Mouse (Mus musculus): ENCODE results near the gene Cbr2.

Gene Cbr2

DNA sequence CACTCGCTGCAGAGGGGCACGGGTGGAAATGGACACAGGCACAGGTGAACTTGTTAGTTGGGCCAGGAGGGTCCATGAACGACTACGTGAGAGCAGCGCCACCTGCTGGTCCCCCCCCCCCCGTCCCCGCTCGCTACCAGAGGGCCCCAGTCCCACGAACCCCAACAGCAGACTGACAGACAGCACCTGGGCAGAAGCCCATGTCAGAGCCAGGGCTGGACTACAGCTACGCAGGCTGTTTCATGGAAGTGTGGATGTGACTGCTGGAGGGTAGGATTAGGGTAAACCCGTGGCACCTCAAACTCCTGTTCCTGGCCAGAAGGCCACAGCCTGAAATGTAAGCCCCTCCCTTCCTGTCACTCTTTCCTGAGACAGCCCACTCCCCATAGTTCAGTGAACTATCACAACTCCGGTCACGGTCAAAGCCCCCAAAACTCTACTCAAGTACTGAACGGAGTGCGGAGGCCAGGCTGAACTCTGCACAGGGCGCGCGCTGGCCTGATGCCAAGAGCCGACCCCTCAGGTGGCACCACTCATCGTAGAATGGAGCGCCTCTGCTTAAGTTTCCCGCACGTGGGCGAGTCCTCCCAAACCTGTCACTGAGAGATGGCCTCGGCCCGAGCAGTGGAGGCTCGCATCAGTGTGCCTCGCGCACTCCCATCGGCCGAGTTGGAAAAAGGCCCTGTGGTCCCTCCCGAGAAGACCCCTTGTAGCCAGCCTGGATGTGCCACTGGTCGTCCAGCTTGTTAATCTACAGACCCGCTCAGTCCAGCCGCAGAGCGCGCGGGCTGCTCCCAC lies 18.9 kb downstream of the Cbr2 start:
- ATAC-seq (ENCODE audit: insufficient number of reproducible peaks, low FRiP score, low TSS enrichment): no peak

DNA sequence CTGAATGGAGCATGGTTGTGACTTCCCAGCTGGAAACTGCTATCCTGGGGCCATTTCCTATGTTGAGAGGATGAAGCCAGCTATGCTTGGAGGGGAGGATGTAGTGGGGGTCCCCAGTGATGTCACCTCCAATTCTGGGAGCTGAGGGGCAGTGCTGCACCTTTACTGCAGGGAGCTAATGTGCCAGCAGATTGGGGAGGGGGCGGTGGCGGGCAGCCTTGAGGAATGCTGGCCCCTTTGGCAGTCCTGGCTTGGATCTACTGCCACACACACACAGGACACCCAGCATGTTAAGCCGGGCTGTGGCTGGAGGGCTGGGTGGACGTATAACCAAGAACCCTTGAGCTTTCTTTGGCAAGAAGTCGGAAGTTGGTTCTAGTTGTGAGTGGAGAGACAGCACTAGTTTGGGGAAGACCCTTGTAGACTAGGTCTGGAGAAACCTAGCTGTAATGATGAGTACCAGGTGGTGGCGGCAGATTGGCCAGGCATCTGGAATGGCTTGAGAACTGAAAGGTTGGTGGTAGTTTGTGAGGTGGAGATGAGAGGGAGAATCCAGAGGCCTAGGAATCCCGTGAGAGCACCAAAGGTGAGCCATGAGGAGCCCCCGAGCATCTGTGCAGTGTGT lies 19.8 kb downstream of the Cbr2 start:
- ATAC-seq (ENCODE audit: insufficient number of reproducible peaks, low FRiP score, low TSS enrichment): no peak

DNA sequence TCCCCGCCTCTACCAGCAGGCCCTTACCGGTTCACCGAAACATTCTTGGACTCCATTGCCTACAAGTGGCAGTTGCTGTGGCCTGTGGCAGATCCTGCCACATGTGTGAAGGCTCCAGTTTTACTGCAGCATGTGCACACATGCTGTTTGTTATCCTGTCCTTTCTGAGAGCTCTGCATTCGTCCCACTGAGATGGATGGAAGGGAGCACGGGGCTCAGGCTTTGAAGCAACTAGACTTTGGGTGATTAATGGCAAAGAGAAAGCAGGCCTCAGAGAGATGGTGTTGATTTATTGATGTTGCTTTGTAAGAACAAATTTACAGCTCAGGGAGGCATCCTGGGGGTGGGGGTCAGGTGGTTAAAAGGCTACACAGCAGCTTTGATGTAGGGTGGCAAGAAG lies 21.2 kb downstream of the Cbr2 start:
- ATAC-seq (ENCODE audit: insufficient number of reproducible peaks, low FRiP score, low TSS enrichment): no peak

DNA sequence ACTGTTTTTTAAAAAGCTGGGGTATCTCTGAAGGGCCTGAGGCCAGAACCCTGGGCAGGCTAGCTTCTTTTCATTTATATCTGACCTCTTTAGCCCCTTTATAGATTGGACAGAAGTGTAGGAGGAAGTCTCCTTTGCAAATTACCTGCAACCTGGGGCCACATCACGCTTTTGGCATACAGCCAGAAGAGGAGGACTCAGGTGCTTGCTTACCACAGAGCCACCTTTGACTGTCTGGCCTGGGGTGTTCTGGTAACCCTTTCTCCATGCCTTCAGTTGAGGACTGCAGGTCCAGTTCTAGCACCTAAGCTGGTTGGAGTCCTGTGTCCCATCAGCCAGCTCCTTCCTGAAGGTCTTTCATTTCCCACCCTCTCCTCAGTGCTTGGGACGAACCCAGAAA lies 22.4 kb downstream of the Cbr2 start:
- no peak for ATAC-seq (ENCODE audit: insufficient number of reproducible peaks, low FRiP score, low TSS enrichment)

DNA sequence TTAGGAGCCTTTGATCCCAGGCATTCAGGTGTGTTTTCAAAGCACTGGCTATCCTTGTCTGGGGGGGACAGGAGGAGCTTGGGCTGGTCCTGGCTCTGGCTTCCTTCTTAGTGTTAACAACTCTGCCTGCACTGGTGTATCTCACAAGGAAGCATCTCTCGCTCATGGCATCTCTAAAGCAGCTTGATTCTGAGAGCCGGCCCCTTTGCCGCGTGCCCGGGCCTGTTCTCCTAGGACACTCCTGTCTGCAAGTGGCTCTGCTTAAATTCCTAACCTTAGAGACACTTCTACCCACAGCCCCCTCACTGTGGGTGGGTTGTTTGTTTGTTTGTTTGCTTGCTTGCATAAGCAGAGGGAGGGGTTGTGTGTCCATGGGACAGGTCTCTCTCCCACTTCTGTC lies 23.9 kb downstream of the Cbr2 start:
- ATAC-seq (ENCODE audit: insufficient number of reproducible peaks, low FRiP score, low TSS enrichment): no peak

DNA sequence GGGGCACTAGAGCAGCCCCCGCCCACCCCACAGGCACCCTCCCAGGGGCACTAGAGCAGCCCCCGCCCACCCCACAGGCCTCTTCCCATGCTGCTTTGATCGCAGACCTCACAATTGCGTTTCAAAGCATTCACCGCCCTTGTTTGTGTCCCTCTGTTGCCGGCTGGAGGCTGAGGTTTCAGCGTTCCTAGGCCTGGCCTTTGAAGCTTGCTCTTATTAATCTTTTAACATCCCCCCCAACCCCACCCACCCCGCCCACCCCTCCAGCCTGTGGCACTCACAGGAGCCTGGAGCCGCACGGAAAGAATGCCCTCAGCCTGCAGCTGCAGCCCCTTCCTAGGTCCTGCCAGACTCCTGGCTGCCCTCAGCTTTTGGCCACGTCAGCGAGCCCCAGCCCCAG lies 24.7 kb downstream of the Cbr2 start:
- no peak for ATAC-seq (ENCODE audit: insufficient number of reproducible peaks, low FRiP score, low TSS enrichment)

DNA sequence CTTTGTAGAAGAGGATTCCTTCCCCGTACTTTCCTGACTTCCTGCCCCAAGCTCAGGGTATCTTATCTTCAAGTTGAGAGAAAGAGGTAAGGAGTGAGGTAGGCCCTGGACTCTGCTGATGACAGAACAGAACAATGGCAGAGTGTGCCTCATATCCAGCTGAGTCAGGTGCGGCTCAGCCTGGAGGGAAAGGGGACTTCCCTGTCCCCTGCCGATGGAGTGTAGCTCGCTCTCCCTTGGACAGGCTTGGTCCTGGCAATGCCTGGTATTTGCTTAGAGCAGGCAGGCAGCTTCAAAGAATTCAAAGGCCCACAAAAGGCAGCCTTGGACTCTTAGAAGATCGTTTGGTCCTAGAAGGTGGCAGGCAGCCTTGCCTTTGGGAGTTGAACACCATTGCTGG lies 25.8 kb downstream of the Cbr2 start:
- ATAC-seq (ENCODE audit: insufficient number of reproducible peaks, low FRiP score, low TSS enrichment): no peak

DNA sequence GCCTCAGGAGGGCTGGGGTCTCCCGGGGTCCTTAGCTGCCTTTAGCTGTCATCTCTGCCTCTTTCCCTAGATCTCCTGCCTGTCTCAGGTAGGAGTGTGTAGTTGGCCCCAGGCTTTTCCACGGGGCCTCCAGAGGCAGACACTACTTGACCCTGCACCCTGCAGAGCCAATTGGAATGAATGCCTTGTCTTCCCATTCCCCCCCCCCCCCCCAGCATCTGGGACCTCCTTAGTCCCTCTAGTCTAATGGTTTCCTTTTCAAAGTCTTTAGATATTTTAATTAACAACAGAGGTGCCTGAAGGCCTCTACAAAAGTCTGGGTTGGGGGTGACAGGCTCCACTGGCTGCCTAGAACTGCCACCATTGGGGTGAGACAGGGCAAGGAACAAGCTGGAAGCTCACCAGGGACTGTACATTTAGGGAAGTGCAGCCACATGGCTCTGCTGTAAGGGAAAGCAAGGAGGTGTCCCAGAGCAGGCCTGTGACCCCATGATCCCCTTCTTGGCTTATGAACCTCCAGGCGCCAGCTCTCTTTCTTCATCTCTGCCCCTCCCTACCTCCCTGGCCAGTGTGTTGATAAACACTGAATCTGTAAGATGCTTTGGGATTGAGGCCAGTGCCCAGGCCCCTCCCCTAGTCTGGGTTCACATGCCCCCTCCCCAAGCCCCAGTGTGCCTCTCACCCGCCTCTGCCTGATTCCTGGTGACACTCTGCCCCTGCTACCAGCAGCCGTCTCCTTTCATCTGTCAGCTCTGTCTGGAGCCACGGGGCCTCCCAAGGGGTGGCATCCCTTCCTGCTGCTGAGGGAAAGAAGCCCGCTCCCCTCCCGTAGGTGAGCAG lies 27.2 kb downstream of the Cbr2 start:
- no peak for ATAC-seq (ENCODE audit: insufficient number of reproducible peaks, low FRiP score, low TSS enrichment)

DNA sequence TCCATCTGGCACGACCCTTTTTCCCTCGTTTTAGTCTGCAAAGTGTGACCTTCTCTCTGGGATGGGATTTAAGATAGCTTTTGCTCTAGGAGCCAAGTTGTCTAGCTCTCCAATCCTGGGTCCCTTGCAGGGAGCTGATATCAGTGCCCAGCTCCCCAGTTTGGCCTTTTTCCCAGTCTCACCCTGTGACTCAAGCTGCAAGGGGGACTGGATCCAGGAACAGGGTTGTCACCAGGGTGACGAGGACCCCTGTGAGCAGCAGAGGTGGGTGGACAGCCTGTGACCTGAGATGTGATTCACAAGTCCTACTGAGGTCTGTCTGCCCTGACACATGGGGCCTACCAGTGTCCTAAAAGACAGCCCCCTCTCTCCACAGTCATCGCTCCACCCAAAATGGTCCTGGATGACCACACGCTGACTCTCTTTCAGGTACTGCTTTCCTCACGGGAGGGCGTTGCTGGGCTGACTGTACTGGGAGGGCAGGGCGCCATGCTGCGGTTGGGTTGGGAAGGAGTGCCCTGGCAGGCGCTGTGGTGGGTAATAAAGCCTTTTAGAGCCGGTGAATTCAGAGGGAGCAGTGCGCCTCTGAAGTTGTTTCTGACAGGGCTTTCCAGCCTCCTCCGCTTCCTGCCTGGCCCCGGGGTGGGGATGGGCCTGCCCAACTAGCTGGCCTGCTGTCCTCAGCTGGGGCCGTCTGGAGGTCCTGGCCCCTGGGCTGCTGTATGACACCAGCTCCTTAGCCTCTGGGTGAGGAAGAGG lies 28.0 kb downstream of the Cbr2 start:
- no peak for ATAC-seq (ENCODE audit: insufficient number of reproducible peaks, low FRiP score, low TSS enrichment)

DNA sequence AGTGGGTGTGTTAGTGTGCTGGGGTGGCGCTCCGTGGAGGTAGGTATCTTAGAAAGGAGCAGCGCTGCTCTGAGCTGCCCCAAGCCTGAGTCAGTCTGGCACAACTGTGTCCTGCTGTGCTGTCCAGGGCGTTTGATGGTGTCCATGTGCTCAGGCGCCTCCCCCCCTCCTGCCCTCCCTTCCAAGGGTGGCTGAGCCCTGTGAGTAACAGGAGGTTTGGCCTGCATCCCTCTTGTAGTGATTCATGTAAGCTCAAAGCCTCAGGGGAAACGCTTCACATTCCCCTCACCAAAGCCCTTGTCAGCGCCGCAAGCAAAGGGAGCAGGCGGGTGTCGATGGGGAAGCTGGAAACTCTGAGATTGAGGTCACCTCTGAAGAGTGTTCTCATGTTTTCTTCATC lies 34.2 kb downstream of the Cbr2 start:
- no peak for ATAC-seq (ENCODE audit: insufficient number of reproducible peaks, low FRiP score, low TSS enrichment)

DNA sequence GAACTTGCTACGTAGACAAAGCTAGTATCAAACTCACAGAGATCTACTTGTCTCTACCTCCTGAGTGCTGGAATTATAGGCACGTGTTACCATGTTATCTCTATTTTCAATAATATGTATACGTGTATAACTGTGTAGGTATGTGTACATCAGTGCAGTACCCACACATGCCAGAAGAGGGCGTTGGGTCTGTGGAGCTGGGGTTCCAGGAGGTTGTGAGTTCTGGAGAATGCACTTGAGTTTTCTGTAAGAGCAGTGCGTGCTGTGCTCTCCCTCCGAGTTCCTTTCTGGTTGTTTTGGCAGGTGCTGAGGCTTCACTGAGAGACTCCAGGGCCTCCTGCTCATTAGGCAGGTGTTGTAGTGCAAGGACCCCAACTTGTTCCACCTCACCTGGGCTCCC lies 35.3 kb downstream of the Cbr2 start:
- no peak for ATAC-seq (ENCODE audit: insufficient number of reproducible peaks, low FRiP score, low TSS enrichment)

DNA sequence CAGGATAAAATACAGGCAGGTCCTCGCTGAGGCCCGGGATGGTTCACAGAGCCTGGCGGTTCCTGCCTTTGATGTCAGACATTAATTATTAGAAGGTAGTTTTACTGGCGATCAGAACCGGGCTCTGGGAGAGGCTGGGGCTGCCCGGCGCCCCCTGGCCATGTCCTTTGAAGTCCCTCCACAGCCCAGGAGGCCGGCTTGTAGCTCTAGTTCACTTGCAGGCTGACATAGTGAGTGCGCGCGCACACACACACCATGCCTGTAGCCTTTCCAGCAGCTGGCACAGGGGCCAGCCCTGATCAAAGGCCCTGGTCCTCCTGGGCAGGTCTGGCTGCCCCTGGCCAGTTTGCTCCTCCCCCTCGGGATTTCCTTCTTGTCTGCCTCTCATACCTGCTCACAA lies 36.3 kb downstream of the Cbr2 start:
- ATAC-seq (ENCODE audit: insufficient number of reproducible peaks, low FRiP score, low TSS enrichment): no peak

DNA sequence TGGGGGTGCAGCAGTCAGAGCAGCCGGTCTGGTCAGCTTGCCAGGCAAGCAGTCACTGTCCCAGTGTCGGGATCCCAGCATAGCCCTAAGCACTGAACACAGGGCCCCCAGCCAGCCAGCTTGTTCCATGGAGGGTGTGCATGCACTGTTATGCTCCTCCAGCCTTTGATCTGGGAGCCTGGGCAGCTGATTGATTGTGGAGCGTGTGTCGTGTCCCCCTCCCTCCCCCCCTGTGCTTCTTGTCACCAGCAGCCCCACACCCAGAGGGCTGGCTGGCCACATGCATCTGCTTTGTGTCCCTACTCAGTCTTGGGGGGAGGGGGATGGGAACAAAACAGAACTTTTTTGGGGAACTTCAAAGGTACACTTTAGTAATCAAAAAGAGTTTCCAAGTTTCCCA lies 36.7 kb downstream of the Cbr2 start:
- ATAC-seq (ENCODE audit: insufficient number of reproducible peaks, low FRiP score, low TSS enrichment): no peak

DNA sequence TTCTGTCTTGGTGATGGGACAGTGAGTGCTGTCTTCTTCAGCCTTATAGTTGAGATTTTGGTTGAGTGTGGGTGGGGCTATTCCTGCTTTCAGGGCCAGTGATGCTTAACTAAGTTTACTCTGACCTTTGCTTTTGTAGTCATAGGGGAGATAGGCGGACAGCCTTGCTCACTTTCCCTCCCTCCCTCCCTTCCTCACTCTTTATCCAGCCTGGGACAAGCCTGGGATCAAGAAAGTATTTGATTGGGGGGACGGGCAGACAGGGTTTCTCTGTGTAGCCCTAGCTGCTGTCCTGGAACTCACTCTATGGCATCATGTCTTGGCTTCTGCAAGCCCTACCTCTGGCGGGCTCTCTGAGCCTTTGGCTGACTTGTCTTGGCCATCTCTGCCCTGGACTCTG lies 38.5 kb downstream of the Cbr2 start:
- ATAC-seq (ENCODE audit: insufficient number of reproducible peaks, low FRiP score, low TSS enrichment): no peak

DNA sequence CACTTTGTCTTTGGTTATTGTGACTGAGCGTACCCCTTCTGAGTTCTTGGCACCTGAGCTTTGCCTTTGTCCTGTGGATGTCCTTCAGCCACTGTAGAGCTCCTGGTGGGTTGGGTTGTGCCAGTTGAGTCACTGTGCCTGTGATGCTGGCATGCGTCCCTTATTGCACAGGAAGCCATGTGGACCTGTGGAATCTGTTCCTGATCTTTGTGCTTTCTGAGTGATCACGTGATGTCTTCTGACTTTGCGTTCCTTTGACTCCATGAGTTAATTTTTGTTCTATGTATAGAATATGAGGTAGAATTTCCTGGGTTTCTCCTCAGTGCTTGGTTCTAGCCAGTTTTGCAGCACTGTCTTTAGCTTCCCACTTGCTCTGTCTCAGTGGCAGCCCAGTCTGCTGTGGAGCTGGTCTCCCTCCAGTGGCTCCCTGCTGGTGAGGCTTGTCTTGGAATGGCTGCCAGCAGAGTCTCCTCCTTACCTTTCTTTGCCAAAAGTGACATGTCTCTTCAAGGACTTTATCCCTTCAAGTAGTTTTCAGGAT lies 39.4 kb downstream of the Cbr2 start:
- ATAC-seq (ENCODE audit: insufficient number of reproducible peaks, low FRiP score, low TSS enrichment): no peak

DNA sequence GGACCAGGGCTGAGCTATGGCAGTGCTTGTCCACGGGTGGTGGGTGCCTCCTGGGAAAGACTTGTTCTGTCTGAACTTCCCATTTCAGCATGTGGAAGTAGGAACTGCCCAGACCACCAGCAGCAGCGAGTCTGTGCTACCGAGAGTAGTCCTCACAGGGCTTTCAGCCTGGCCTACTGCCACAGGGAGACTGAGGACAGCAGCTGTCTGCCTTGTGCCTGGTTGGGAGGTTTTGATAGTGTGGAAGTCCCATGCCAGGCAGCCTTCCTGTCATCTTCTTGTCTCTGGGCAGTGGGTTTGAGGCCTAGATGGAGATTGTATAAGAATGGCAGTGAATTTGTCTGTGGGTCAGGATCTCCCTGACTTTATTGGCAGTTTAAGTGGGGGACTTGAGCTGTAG lies 42.5 kb downstream of the Cbr2 start:
- no peak for ATAC-seq (ENCODE audit: insufficient number of reproducible peaks, low FRiP score, low TSS enrichment)

DNA sequence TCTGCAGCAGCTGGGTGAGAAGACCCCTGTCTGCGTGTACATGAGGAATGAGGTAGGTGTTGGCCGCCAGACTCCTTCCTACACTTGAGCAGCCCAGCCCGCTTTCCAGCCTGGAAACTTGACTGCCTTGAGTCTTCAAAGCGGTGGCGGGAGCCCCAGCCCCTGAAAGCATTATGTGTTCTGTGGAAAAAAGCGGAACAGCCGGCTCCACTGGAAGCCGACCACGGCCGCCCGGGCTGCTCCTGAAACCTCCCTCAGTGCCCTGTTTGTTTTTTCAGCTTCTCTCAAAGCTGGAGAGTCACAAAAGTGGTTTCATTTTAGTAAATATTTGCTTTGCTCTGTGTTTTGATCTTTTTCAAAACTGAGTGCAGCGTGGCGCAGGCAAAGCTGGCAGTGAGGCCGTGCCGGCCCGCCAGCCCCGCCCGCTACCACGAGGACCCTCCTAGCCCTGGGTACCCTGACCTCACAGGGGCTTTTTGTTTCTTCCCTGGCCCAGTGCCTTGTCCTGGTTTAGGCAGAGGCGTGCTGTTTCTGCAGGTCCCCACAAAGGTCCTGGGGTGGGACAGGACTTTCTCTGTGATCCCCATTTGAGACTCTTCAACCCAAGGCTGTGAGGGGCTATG lies 45.2 kb downstream of the Cbr2 start:
- ATAC-seq (ENCODE audit: insufficient number of reproducible peaks, low FRiP score, low TSS enrichment): no peak

DNA sequence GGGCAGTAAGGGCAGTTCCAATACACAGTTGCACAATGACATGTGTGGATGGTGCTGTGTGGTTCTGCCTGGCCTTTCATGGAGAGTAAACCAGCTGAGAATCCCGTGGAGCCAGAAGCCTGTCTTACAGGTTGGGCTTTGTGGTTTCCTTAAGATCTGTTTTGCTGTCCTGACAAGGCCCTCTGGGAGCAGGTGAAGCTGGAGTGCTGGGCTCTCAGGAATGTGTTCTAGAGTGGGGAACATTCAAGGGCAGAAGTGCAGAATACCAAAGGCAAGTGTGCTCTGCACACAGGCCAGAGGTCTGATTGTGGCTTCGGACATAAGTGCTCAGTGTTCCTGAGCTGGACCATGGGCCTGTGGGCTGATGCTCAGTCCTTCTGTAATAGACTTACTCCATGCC lies 47.3 kb downstream of the Cbr2 start:
- ATAC-seq (ENCODE audit: insufficient number of reproducible peaks, low FRiP score, low TSS enrichment): no peak

DNA sequence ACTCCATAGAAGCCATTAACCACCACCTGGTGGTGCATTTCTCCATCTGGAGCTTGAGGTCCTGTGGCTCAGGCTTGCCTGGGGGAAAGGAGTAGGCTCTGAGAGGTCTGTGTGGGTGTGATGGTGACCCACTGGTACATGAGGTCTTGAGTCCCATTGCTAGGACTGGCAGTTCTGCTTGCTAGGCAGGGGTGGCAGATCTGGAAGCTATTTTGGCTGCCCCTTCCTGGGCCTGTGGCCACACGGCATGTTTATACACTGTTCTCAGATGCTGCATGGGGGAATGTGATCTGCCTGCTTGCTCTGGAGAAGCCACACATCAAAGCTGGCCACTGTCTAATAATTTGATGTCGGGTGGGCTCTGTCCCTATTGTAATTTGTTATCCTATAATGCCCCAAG lies 47.8 kb downstream of the Cbr2 start:
- ATAC-seq (ENCODE audit: insufficient number of reproducible peaks, low FRiP score, low TSS enrichment): no peak

DNA sequence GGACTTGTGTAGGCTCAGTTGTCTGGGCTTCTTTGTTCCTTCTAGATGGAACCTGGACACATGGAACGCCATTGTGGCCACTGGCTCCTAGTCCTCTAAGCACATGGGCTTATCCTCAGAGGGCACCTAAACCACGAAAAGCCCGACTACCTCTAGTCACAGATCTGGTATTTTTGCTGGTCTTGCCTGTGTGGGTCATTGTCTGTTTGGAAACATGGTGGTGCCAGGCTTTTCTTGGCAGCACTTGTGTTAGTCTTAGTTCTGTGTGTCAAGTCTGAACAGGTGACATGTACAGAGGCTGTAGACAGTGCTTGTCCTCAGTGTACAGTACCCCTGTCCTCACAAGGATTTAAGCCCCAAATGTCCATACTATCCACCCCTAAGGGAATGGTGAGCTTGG lies 48.4 kb downstream of the Cbr2 start:
- no peak for ATAC-seq (ENCODE audit: insufficient number of reproducible peaks, low FRiP score, low TSS enrichment)
